Mouse (Mus musculus): Measurements from ENCODE around the gene Stx1b. TPM values are rescaled to one million over a fixed set of nuclear protein-coding genes. Genes with fewer than 3 reads are reported as not detected.

Gene Stx1b
- total and polyA plus RNA-seq, 2 experiments: 0.55 to 7.9 TPM

- peaks cover 17% of the 10 kb centered on the region for H3K4me1 ChIP-seq (ENCODE audit: control insufficient read depth, insufficient read depth, low read length)
These were observed 51.8 kb downstream of the Stx1b start for GRCm38 (mm10) chr7:127772557-127772956.

GRCm38 (mm10) chr7:127772080-127772479 is 52.3 kb downstream of the Stx1b start:
- DNase-seq (ENCODE audit: extremely low read depth, low read depth, low spot score): peak; percentile 64
- no peak overlapping the region for H3K9ac ChIP-seq (ENCODE audit: low read depth, low read length)
- no peak overlapping the region for H3K4me3 ChIP-seq (ENCODE audit: insufficient read depth, low read depth, low read length)
- TF ChIP-seq CTCF (IDR thresholded peaks at IDR 0.05; ENCODE audit: low read depth, low read length) (no peak), POLR2A (IDR thresholded peaks at IDR 0.05; ENCODE audit: extremely low read depth, insufficient read depth, low read length) (no peak)
- peaks cover 17% of the 10 kb centered on the region for H3K4me1 ChIP-seq (ENCODE audit: control insufficient read depth, insufficient read depth, low read length)
- no peak overlapping the region for H3K27ac ChIP-seq (replicated peaks; ENCODE audit: insufficient read depth, low read depth, low read length)
- no peaks in the 10 kb centered on the region for H3K36me3 ChIP-seq (ENCODE audit: control insufficient read depth, insufficient read depth, low read length)
- no peaks in the 10 kb centered on the region for H3K27me3 ChIP-seq (ENCODE audit: control insufficient read depth, insufficient read depth, low read length)
- H3K79me2 ChIP-seq (ENCODE audit: control insufficient read depth, insufficient read depth, low read length): no peaks in the 10 kb centered on the region; the same call in 1 of the 2 replicates
- 18% methylated on average over 3 of the region's 3 CpGs for WGBS

More at GRCm38 (mm10) chr7:127772557-127772956, 51.8 kb downstream of the Stx1b start:
- DNase-seq (ENCODE audit: extremely low read depth, low read depth, low spot score): no peak
- no peaks in the 10 kb centered on the region for H3K27me3 ChIP-seq (ENCODE audit: control insufficient read depth, insufficient read depth, low read length)
- WGBS: 93% methylated on average over 1 of the region's 1 CpGs
- H3K36me3 ChIP-seq (ENCODE audit: control insufficient read depth, insufficient read depth, low read length): no peaks in the 10 kb centered on the region
- peaks cover 2% of the 10 kb centered on the region; the same call in 1 of the 2 replicates for H3K79me2 ChIP-seq (ENCODE audit: control insufficient read depth, insufficient read depth, low read length)
- H3K27ac ChIP-seq (replicated peaks; ENCODE audit: insufficient read depth, low read depth, low read length): no peak overlapping the region
- no peak overlapping the region for H3K4me3 ChIP-seq (ENCODE audit: insufficient read depth, low read depth, low read length)
- TF ChIP-seq CTCF (IDR thresholded peaks at IDR 0.05; ENCODE audit: low read depth, low read length) (no peak), POLR2A (IDR thresholded peaks at IDR 0.05; ENCODE audit: extremely low read depth, insufficient read depth, low read length) (no peak)
- no peak overlapping the region for H3K9ac ChIP-seq (ENCODE audit: low read depth, low read length)

GRCm38 (mm10) chr7:127771262-127771661 is 53.1 kb downstream of the Stx1b start:
- WGBS: 68% methylated on average over 5 of the region's 5 CpGs
- Histone ChIP-seq H3K4me1 (ENCODE audit: control insufficient read depth, insufficient read depth, low read length) (peaks cover 17% of the 10 kb centered on the region), H3K9ac (ENCODE audit: low read depth, low read length) (no peak overlapping the region)

GRCm38 (mm10) chr7:127770039-127770905 is 54.1 kb downstream of the Stx1b start:
- Histone ChIP-seq H3K27me3 (ENCODE audit: control insufficient read depth, insufficient read depth, low read length) (no peaks in the 10 kb centered on the region), H3K4me1 (ENCODE audit: control insufficient read depth, insufficient read depth, low read length) (peaks cover 12% of the 10 kb centered on the region), H3K9ac (ENCODE audit: low read depth, low read length) (peak overlapping the region; percentile 98), H3K36me3 (ENCODE audit: control insufficient read depth, insufficient read depth, low read length) (no peaks in the 10 kb centered on the region), H3K27ac (replicated peaks; ENCODE audit: insufficient read depth, low read depth, low read length) (peak overlapping the region; percentile 87), H3K4me3 (ENCODE audit: insufficient read depth, low read depth, low read length) (peak overlapping the region; percentile 96), H3K79me2 (ENCODE audit: control insufficient read depth, insufficient read depth, low read length) (no peaks in the 10 kb centered on the region; the same call in 1 of the 2 replicates)
- no peak for DNase-seq (ENCODE audit: extremely low read depth, low read depth, low spot score)
- 2% methylated on average over 27 of the region's 27 CpGs for WGBS
- TF ChIP-seq POLR2A (IDR thresholded peaks at IDR 0.05; ENCODE audit: extremely low read depth, insufficient read depth, low read length) (no peak), CTCF (IDR thresholded peaks at IDR 0.05; ENCODE audit: low read depth, low read length) (no peak)

More at GRCm38 (mm10) chr7:127771262-127771661, 53.1 kb downstream of the Stx1b start:
- Histone ChIP-seq H3K36me3 (ENCODE audit: control insufficient read depth, insufficient read depth, low read length) (no peaks in the 10 kb centered on the region), H3K27me3 (ENCODE audit: control insufficient read depth, insufficient read depth, low read length) (no peaks in the 10 kb centered on the region), H3K4me3 (ENCODE audit: insufficient read depth, low read depth, low read length) (no peak overlapping the region), H3K27ac (replicated peaks; ENCODE audit: insufficient read depth, low read depth, low read length) (no peak overlapping the region), H3K79me2 (ENCODE audit: control insufficient read depth, insufficient read depth, low read length) (no peaks in the 10 kb centered on the region; the same call in 1 of the 2 replicates)
- no peak for DNase-seq (ENCODE audit: extremely low read depth, low read depth, low spot score)
- TF ChIP-seq POLR2A (IDR thresholded peaks at IDR 0.05; ENCODE audit: extremely low read depth, insufficient read depth, low read length) (no peak), CTCF (IDR thresholded peaks at IDR 0.05; ENCODE audit: low read depth, low read length) (no peak)

- peak; percentile 77 for DNase-seq (ENCODE audit: extremely low read depth, low read depth, low spot score)
- Histone ChIP-seq H3K27ac (replicated peaks; ENCODE audit: insufficient read depth, low read depth, low read length) (peak within 1 kb of the TSS; percentile 87), H3K4me1 (ENCODE audit: control insufficient read depth, insufficient read depth, low read length) (peaks cover 12% of the 10 kb centered on the region), H3K9ac (ENCODE audit: low read depth, low read length) (peak within 1 kb of the TSS; percentile 98), H3K79me2 (ENCODE audit: control insufficient read depth, insufficient read depth, low read length) (no peaks in the 10 kb centered on the region; the same call in 1 of the 2 replicates), H3K36me3 (ENCODE audit: control insufficient read depth, insufficient read depth, low read length) (no peaks in the 10 kb centered on the region), H3K27me3 (ENCODE audit: control insufficient read depth, insufficient read depth, low read length) (no peaks in the 10 kb centered on the region), H3K4me3 (ENCODE audit: insufficient read depth, low read depth, low read length) (peak within 1 kb of the TSS; percentile 96)
- 0% methylated on average over 24 of the region's 24 CpGs for WGBS
- no peak for TF ChIP-seq CTCF (IDR thresholded peaks at IDR 0.05; ENCODE audit: low read depth, low read length)
- peak; percentile 93 for TF ChIP-seq POLR2A (IDR thresholded peaks at IDR 0.05; ENCODE audit: extremely low read depth, insufficient read depth, low read length)
These were observed 54.7 kb downstream of the Stx1b start, which contains the start of gene Orai3 for GRCm38 (mm10) chr7:127769651-127770038. TSS of gene Orai3 (plus strand) at chr7:127769815.

Data from liver, adult 2 months (tissue).